Mouse (Mus musculus): ENCODE data around the gene Syvn1.
A peak's percentile ranks its signal among the peaks of the same experiment; 100 is the strongest.

The Syvn1 gene

DNA sequence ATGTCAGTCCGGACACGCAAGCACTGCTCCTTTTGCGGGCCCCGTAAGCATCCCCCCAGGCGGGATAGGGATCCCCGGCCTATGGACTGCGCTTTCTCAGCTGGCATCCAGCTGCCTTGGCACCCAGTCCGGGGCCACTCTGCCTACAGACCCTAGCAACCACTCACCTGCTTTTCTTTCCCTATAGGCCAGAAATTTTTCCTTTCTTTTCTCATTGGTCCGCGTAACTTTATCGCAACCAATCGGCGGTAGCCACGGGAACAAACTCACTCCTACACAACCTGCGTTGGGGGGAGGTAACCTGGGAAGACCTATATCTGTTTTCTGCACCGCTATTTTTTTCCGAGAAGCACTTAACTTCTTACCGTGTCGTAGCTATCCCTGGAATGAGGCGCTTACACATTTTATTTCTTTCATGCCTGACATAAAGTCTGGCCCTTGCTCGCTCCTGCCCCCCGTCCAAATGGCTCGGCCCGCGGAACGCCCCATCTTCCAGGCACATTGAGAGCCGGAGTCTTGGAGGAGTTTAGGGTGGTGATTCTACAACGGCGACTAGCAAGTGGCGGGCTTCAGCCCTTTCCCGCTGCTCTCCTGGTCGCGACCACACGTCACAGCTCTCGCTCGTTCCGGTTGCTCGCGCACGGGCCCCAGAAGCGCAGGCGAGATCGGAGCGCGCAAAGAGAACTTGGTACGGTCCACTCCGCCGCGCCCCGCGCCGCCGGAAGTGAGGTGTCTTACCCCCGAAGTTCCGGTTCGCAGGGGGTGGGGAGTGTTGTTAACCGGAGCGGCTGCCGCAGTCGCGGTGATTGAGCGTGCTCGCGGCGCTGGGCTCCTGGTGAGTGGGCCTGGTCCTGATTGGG, at the start of gene Syvn1:
Gene Syvn1, plus strand, starts transcription at position 283 of the 860 bp plus-strand sequence.
- peak; percentile 74 for DNase-seq (ENCODE audit: extremely low read depth, low read depth, low spot score)

DNA sequence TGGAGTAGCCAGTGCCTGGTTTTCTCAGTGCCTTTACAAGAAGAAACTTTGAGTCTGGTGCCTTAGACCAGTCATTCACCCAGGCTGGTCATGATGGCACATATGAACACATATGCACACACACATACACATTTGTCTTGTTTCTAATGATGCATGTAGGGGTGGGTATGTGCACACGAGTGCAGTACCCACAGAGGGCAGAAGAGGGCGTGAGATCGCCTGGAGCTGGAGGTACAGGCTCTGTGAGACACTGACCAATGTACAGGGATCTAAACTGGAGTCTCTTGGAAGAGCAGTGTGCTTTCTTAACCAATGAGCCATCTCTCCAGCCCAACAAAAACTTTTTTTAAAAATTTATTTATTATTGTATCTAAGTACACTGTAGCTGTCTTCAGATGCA, 48.2 kb upstream of the Syvn1 start:
- no peak for DNase-seq (ENCODE audit: extremely low read depth, low read depth, low spot score)

DNA sequence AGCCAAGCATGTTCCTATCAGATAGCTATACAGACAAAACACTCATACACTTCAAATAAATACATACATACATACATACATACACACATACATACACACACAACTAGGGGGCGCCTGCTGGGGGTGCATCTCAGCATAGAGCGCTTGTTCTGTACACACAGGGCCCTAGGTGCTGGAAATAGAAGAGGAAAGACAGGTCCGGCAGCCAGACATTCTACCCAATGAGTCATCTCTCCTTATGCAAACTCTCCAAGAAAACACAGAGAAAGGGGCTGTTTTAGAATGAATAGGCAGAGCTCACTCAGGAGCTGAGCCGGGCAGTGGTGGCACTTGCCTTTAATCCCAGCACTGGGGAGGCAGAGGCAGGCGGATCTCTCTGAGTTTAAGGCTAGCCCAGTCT, 46.4 kb upstream of the Syvn1 start:
- no peak for DNase-seq (ENCODE audit: extremely low read depth, low read depth, low spot score)

DNA sequence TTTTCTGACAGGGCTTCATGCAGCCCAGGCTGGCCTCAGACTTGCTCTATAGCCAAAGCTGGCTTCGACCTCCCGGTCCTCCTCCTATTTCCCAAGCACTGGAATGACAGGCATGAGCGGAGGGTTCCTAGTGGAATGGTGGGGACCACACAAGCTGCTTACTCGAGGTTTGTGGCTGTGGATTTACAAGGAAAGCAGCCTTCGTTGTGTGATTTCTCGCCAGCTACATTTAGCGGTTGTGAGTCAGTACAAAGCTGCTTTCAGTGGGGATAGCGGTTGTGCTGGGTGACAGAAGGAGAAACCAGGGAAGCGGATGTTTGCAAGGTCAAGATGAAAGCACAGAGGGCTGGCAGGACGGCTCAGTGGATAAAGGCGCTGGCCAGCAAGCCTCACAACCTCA, 40.8 kb upstream of the Syvn1 start:
- no peak for DNase-seq (ENCODE audit: extremely low read depth, low read depth, low spot score)

DNA sequence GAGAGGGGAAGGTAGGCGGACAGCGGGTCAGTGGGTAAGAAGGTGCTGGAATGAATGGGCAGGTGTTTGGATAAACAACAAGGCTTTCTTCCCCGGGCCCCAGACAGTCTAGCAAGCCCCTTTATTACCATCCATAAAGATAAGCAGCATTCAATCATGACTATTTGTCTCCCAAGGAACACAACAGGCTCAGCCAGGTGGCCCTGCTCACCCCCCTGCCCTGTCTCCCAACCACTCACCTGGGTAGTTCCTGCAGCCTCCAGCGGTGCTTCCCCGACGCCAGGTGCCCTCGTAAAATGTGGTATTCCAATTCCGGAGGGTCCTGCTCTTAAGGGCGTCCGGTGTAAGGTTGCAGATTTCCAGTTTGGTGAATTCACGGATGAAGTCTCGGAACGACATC, 39.4 kb upstream of the Syvn1 start:
- DNase-seq (ENCODE audit: extremely low read depth, low read depth, low spot score): no peak

DNA sequence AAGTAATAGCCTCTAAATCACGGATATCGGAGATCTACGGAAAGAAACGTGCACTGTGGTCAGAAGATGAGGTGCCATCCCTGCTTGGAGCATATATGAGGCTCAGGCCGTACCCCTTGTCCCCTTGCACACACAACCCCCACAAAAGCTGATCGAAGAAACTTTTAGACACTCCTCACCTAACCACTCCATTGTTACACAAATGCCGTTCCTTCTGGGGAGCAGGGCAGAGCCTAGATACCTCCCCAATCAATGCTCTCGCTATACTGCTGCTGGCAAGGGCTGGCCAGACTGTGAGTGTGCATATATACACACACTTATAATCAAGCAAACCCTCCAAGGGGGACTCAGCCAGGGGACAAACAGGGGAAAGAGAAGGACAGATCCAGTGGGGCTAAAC, 37.2 kb upstream of the Syvn1 start:
- DNase-seq (ENCODE audit: extremely low read depth, low read depth, low spot score): no peak

DNA sequence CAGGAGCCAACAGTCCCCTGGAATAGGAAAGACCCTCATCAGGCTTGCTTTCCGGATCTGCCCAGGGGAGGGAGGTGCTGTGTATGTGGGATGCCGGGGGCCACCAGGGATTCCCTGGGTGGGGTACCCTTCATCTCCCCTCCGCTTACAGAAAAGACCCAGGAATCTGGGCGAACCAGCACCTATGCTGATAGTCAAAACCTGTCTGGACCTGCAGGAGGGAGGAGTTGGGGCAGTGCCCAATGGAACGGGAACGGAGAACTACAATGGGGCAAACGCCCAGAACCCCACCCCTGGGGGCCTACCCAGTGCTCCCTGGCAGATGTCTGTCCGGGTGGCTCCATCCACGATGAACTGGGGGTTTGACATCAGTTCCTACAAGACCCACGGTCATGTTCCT, 32.7 kb upstream of the Syvn1 start:
- no peak for DNase-seq (ENCODE audit: extremely low read depth, low read depth, low spot score)

DNA sequence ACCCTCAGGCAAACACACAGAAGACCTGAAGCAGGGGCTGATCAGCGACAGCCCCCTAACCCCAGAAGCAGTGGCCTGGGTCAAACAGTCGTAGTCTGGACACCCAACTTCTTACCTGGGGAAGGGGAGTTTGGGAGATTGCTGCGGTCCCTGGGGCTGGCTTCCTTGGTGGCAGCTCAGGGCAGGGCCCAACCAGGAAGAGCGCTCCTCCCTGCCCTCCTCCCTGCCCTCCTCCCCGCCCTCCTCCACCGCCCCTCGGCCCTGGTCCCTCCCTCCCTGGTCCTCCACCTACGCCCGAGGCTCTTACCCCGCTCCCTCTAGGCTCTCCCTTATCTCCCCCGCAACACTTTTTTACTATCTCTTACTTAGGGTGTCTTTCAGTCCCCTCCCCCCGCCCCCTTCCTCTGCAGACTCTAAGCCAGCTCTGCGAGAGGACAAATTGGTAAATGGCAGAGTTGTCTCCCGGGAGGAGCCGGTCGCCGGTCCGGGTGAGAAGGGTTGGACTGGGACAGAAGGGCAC, 31.3 kb upstream of the Syvn1 start:
- no peak for DNase-seq (ENCODE audit: extremely low read depth, low read depth, low spot score)

DNA sequence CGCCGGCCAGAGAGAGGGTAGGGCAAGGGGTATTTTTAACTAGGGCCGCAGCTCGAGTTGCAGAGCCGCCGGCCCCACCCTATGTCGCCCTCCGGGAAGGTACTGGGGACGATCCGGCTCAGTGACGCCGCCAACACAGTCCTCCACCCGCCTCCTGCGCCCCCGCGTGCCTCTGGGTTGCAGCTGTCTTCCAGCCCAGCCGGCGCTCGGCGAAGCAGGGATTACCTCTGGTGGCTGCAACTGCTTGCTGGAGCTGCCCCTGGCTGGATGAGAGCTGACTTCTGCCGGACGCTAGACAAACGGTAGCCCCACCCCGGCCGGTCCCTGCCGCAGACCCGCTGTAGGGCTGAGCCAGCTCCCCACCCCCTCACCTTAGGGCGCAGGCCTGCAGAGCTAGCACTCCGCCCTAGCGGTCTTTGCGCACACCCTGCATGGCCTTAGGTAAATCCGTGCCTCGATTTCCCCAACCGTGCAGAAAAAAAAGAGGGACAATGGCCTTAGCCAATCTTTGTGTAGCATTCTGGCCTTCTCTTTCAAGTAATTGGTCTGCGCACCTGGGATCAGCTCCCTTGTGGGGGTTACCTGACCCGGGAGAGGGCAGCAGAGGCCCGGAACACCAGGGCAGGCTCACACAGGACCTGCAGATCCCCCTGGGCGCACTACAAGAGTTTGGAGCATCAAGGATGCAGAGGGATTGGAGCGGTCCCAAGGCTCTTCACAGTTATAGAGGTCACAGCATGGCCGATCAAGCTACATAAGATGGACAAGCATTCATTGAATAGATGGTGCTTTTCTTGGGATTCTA, 30.7 kb upstream of the Syvn1 start, which contains the start of gene Capn1:
Gene Capn1, minus strand, starts transcription at position 387 of the 805 bp plus-strand sequence.
- DNase-seq (ENCODE audit: extremely low read depth, low read depth, low spot score): no peak

DNA sequence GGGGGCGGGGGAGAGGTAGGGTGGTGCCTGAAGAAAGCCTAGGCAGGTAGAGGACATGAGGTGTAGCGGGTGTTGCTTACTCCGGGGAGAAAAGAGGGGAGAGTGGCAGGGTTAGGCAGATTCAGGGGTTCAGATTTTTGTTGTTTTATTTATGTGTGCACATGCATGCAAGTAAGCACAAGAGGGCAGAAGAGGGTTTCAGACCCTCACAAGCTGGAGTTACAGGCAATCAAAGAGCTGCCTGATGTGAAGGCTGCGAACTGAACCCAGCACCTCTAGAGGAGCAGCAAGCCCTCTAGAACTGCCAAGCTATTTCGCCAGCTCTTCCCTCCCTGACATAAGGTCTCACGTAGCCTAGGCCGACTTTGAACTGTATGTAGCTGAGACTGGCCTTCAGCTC, 29.8 kb upstream of the Syvn1 start:
- DNase-seq (ENCODE audit: extremely low read depth, low read depth, low spot score): no peak

DNA sequence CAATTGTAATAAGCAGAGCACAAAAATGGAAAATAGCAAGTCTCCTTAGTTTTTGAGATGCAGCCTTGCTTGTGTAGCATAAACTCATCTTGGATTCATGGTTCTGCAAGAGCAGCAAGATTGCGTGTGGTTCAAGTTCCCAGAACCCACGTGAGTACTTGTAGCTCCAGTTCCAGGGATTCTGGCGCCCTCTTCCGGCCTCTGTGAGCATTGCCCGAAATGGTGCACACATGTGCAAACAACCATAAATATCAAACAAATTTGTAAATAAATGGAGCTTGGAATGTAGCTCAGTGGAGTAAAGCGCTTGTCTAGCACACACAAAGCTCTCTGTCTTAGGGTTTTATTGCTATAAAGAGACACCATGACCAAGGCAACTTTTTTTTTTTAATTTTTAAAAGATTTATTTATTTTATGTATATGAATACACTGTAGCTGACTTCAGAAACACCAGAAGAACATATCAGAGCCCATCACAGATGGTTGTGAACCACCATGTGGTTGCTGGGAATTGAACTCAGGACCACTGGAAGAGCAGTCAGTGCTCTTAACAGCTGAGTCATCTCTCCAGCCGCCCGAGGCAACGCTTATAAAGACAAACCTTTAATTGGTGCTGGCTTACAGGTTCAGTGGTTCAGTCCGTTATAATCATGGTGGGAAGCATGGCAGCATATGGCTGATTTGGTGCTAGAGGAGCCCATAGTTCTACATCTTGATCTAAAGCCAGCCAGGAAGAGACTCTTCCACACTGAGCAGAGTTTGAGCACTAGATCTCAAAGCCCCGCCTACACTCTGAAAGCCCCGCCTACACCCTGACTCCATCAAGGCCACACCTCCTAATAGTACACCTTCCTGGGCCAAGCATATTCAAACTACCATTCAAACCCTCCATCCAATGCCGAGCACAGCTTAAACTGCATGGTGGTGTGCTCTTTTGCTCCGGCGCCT, 28.0 kb upstream of the Syvn1 start:
- no peak for DNase-seq (ENCODE audit: extremely low read depth, low read depth, low spot score)

DNA sequence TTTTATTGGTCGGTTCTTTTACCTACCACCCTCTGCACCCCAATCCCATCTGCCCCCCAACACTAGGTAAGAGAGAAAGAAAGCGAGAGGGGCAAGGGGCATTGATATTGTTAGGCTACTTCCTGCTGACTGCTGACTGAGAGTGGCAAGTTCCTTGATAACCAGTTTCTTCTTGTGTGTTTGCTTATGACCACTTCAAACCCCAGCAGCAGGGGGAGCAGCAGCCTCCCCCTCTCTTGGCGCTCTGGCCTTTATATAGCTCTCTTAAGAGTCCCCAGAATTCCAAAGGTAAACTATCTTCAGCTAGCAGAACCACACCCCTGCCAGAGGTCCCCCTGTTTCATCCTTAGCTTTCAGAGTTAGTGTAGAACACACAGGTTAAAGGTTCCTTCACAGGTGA, 26.1 kb upstream of the Syvn1 start:
- no peak for DNase-seq (ENCODE audit: extremely low read depth, low read depth, low spot score)

DNA sequence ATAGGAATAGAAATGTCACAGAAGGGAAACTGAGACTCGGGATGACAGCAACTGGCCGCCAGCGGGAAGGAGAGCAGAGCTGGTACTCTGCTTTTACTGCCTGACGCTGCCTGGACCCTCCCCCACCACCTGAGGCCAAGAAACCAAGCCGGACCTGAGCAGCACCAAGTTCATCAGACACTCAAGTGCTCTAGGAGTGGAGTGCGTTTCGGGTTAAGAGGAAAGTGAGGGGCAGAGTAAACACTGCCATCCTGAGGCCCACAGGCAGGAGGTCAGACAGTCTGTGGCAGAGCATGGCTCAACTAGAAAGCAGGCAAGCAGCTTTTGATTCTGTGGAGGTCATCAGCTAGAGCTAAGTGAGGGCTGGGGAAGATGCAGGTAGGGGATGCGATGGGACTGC, 23.3 kb upstream of the Syvn1 start:
- DNase-seq (ENCODE audit: extremely low read depth, low read depth, low spot score): no peak

DNA sequence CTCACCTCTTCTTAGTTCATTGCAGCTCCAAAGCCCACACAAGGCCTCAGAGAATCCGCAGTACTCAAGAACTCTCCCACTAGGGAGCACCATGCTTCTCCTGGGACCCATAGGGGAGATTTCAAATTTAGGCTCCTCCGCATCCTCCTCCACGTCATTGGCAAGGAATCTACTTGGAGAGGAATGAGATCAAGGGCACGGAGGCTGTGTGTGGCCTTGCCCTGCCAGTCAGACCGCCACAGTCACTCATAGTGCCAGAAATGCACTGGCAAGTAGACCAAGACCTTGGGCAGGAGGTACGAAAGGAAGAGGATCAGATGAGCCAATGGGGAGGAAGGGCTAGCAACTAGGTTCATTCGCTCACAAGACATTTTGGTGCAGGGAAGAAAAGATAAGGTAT, 22.4 kb upstream of the Syvn1 start:
- no peak for DNase-seq (ENCODE audit: extremely low read depth, low read depth, low spot score)

DNA sequence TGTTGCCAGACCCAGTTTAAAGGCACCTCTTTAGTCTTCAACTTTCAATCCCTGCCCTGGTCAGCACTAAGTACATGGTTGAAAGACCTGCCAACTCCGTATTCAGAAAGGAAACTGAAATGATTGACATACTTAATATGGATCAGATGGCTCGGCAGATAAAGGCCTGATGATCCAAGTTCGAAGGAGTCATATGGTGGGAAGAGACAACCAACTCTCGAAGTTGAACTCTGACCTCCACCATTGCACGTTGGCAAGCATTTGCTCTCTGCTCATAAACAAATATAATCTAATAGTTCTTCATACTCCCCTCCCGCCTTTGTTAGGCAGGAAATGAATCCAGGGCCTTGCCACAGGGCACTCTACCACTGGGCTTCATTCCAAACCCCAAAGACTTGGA, 17.4 kb upstream of the Syvn1 start:
- DNase-seq (ENCODE audit: extremely low read depth, low read depth, low spot score): no peak

DNA sequence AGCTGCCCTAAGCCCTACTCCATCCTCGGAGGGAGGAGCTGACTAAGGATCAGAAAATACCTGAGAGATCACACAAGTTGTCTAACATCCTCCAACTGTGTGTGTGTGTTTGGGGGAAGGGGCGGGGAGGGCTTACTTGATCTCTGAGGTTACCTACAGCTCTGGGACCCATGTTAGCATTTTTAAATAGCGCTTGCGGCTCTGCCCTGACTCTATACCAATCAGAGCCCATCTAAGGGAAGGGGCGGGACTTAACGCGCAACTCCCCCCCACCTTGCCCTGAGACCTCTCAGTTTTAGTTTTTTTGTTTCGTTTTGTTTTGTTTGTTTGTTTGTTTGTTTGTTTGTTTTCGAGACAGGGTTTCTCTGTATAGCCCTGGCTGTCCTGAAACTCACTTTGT, 16.9 kb upstream of the Syvn1 start:
- DNase-seq (ENCODE audit: extremely low read depth, low read depth, low spot score): no peak

DNA sequence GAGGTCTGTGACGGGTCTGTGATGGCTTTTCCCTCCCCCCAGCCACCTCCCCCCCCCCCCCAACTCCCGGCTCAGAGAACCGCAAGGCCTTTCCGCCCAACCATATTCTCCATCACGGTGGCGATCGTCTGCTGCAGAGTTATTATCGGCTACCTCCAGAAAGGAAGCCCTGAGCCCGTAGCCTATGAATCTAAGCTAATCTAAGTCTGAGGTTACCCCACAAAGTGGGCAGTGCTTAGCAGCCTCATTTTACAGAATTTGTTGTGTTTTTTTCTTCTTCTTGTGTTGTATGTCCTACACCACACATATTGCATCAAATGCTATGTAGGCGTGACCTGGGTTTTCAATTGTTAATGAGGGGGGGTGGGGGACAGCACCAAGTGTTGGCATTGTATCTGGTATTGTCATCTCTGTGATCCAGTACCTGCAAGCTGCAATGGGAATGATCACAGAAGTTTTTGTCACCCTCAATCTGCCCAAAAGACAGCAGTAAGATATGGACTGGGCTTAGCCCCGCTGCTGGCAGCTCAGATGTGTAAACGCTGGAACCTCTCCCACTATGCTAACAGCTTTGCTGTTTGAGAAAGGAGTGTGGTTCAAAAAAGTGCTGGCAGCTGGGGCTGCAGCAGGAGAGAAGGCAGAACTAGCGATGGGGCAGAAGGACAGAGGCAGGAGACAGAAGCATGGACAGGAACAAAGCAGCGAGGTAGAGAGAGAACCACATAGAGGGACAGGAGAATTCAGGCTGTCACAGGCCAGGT, 15.7 kb upstream of the Syvn1 start:
- no peak for DNase-seq (ENCODE audit: extremely low read depth, low read depth, low spot score)

DNA sequence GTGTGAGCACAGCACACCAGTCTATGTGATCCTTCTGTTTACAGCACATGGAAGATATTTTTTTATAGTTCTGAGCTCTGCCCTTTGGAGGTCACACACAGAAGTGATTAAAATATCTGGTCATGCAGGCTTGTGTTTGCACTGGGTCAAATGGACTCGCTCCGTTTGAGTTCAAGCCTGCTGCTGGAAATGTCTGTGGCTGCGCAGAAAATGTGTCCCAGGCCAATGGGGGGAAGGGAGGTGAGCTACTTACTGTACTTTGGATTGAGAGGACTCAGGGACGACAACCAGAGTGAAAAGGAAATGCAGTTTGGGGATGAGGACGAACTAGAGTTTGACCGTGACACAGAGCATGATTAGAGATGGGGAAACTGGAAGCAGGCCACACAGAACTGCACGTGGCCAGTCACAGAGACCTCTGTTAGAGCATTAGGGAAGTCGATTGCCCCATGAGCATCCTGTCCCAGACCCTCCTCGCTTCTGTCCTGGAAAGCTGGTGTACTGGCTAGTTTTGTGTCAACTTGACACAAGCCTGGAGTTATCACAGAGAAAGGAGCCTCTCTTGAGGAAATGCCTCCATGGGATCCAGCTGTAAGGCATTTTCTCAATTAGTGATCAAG, 10.3 kb upstream of the Syvn1 start:
- no peak for DNase-seq (ENCODE audit: extremely low read depth, low read depth, low spot score)

DNA sequence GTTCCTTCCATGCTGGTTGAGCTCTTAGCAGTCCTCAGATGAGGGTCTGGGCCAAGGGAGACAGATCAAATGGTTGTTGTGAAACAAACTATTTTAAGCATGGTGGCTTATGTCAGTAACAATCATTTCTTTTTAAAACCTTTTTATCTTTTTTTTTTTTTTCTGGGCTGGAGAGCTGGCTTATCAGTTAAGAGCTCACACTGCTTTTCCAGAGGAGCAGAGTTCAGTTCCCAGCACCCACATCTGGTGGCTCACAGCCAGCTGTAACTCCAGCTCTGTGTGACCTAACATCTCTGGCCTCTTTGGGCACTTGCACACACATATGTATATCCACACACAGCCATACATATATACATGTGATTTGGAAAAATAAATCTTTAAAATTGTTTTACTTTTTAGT, 8.7 kb upstream of the Syvn1 start:
- no peak for DNase-seq (ENCODE audit: extremely low read depth, low read depth, low spot score)

DNA sequence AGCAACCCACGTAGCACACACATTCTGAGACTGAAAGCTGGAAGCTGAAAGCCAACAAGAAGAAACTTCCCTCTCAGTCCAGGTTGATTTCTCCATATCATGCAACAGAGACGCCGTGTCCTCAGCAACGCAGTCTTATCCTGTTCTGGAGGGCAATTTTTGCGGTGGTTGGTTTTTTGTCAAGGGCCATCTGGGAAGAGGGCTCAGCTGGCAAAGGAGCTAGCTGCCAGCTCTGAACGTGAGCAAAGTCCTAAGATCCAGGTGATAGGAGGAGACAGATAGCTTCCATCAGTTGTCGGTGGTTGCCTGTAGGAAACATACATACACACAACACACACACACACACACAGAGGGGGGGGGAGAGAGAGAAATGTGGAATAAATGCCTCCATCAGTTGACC, 8.1 kb upstream of the Syvn1 start:
- no peak for DNase-seq (ENCODE audit: extremely low read depth, low read depth, low spot score)
